Mouse (Mus musculus): ENCODE results near the gene Dctn1.

The Dctn1 gene

GRCm38 (mm10) chr6:83237123-83237522, 71.4 kb downstream of the Dctn1 start:
- DNase-seq = no peak

- no peak for DNase-seq
Observed at GRCm38 (mm10) chr6:83244422-83245061, 78.8 kb downstream of the Dctn1 start.

- peak; percentile 18 for DNase-seq
Observed at GRCm38 (mm10) chr6:83245134-83245533, 79.4 kb downstream of the Dctn1 start.

DNA sequence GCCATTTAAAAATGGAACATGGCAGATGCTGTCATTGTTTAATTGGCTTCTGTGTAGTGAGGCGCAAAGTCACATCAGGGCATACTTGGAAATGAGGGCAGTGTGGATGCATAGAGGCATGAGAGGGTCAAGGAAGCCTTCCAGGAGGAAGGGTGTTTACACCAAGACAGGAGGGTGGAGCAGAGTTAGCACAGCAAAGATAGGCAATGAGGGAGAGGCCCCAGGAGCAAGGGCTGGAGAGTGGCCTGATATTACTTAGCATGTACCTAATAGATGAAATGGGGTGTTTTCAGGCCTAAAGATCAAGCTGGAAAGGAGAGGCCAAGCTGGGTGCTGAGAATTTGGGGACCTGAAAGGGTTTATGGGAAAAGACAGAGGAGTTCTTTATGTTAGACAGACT, 80.3 kb downstream of the Dctn1 start:
- DNase-seq = no peak

GRCm38 (mm10) chr6:83246750-83247149, 81.0 kb downstream of the Dctn1 start:
- DNase-seq = no peak

DNA sequence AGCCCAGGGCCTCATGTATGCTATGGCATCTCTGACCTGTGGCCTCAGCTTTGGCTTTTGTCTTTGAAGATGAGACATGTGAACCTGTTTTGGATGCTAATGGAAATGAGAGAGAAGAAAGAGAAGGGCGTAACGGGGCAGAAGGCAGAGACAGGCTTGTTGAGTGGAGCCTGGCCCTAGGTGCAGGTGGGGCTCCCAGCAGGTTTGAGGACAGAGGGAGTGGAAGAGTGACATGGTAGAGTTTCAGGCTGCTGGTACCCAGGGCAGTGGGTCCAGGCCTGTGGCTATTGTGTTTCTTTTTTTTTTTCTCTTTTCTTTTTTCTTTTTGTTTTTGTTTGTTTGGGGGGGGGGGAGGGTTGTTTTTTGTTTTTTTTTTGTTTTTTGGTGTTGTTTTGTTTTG, 81.4 kb downstream of the Dctn1 start:
- DNase-seq = no peak
